Mouse (Mus musculus): ENCODE measurements around the gene Pgd. TPM values are rescaled to one million over a fixed set of nuclear protein-coding genes. Genes with fewer than 3 reads are reported as not detected.

The Pgd gene
- polyA plus RNA-seq, 1 experiment from 2014 or later = 195 TPM

GRCm38 (mm10) chr4:149166957-149167611 lies 513 bp upstream of the Pgd start:
- Histone ChIP-seq H3K9ac (peak overlapping the region; percentile 66), H3K36me3 (peaks cover 5% of the 10 kb centered on the region; the same call in 1 of the 2 replicates), H3K9me3 (no peaks in the 10 kb centered on the region), H3K27me3 (replicated peaks) (no peaks in the 10 kb centered on the region), H3K4me2 (replicated peaks) (peak overlapping the region; percentile 81), H3K4me3 (replicated peaks) (peak overlapping the region; percentile 83), H3K27ac (peak overlapping the region; percentile 84), H3K4me1 (replicated peaks) (peaks cover 15% of the 10 kb centered on the region; the same call in 1 of the 2 replicates)
- peak; percentile 22; the same call in 1 of the 2 replicates for ATAC-seq
- under 1% methylated on average over 27 of the region's 27 CpGs for WGBS

GRCm38 (mm10) chr4:149164150-149164549 lies 2.4 kb downstream of the Pgd start:
- no peak for ATAC-seq
- no peaks in the 10 kb centered on the region for H3K9me3 ChIP-seq
- no peak overlapping the region for H3K4me3 ChIP-seq (replicated peaks)
- H3K9ac ChIP-seq = no peak overlapping the region
- H3K4me1 ChIP-seq (replicated peaks) = peaks cover 9% of the 10 kb centered on the region; the same call in 1 of the 2 replicates
- peaks cover 20% of the 10 kb centered on the region for H3K36me3 ChIP-seq
- WGBS = 47% methylated on average over 5 of the region's 5 CpGs
- no peak overlapping the region for H3K27ac ChIP-seq
- H3K27me3 ChIP-seq (replicated peaks) = no peaks in the 10 kb centered on the region
- H3K4me2 ChIP-seq (replicated peaks) = 0 out of 2 replicates have a peak overlapping the region, but pooled peaks have one; percentile 81

GRCm38 (mm10) chr4:149163196-149163595 lies 3.4 kb downstream of the Pgd start:
- WGBS = 57% methylated on average over 1 of the region's 1 CpGs

GRCm38 (mm10) chr4:149161166-149161565 lies 5.4 kb downstream of the Pgd start:
- peaks cover 42% of the 10 kb centered on the region for H3K36me3 ChIP-seq
- no peak overlapping the region for H3K4me2 ChIP-seq (replicated peaks)
- no peaks in the 10 kb centered on the region for H3K9me3 ChIP-seq
- WGBS = 93% methylated on average over 6 of the region's 6 CpGs
- no peaks in the 10 kb centered on the region for H3K27me3 ChIP-seq (replicated peaks)
- no peak overlapping the region for H3K9ac ChIP-seq
- ATAC-seq = no peak
- H3K27ac ChIP-seq = no peak overlapping the region
- H3K4me1 ChIP-seq (replicated peaks) = 0 out of 2 replicates have a peak, but pooled peaks cover 9% of the 10 kb centered on the region
- H3K4me3 ChIP-seq (replicated peaks) = no peak overlapping the region

More at GRCm38 (mm10) chr4:149163196-149163595, 3.4 kb downstream of the Pgd start:
- H3K9ac ChIP-seq = no peak overlapping the region
- ATAC-seq = no peak
- H3K36me3 ChIP-seq = peaks cover 27% of the 10 kb centered on the region
- no peak overlapping the region for H3K4me3 ChIP-seq (replicated peaks)
- no peak overlapping the region for H3K27ac ChIP-seq
- 0 out of 2 replicates have a peak, but pooled peaks cover 9% of the 10 kb centered on the region for H3K4me1 ChIP-seq (replicated peaks)
- H3K4me2 ChIP-seq (replicated peaks) = no peak overlapping the region
- no peaks in the 10 kb centered on the region for H3K27me3 ChIP-seq (replicated peaks)
- H3K9me3 ChIP-seq = no peaks in the 10 kb centered on the region

- no peak overlapping the region for H3K4me2 ChIP-seq (replicated peaks)
- H3K4me3 ChIP-seq (replicated peaks) = no peak overlapping the region
- no peaks in the 10 kb centered on the region for H3K4me1 ChIP-seq (replicated peaks)
- ATAC-seq = no peak
- no peaks in the 10 kb centered on the region for H3K27me3 ChIP-seq (replicated peaks)
- H3K9me3 ChIP-seq = no peaks in the 10 kb centered on the region
- peaks cover 55% of the 10 kb centered on the region for H3K36me3 ChIP-seq
- WGBS = 89% methylated on average over 13 of the region's 13 CpGs
- H3K9ac ChIP-seq = no peak overlapping the region
- no peak overlapping the region for H3K27ac ChIP-seq
Measured at GRCm38 (mm10) chr4:149159891-149160290, 6.7 kb downstream of the Pgd start.

- 91% methylated on average over 2 of the region's 2 CpGs for WGBS
- no peaks in the 10 kb centered on the region for H3K4me1 ChIP-seq (replicated peaks)
- no peak overlapping the region for H3K4me2 ChIP-seq (replicated peaks)
- no peak overlapping the region for H3K27ac ChIP-seq
- H3K9me3 ChIP-seq = no peaks in the 10 kb centered on the region
- H3K27me3 ChIP-seq (replicated peaks) = no peaks in the 10 kb centered on the region
- no peak for ATAC-seq
- peaks cover 62% of the 10 kb centered on the region for H3K36me3 ChIP-seq
- H3K4me3 ChIP-seq (replicated peaks) = no peak overlapping the region
- no peak overlapping the region for H3K9ac ChIP-seq
Measured at GRCm38 (mm10) chr4:149159203-149159602, 7.4 kb downstream of the Pgd start.

- Histone ChIP-seq H3K27ac (no peak overlapping the region), H3K36me3 (peaks cover 75% of the 10 kb centered on the region), H3K27me3 (replicated peaks) (no peaks in the 10 kb centered on the region), H3K9me3 (no peaks in the 10 kb centered on the region), H3K9ac (no peak overlapping the region), H3K4me2 (replicated peaks) (no peak overlapping the region), H3K4me1 (replicated peaks) (no peaks in the 10 kb centered on the region), H3K4me3 (replicated peaks) (no peak overlapping the region)
- WGBS = 76% methylated on average over 8 of the region's 8 CpGs
- ATAC-seq = peak; percentile 57
Measured at GRCm38 (mm10) chr4:149157415-149157973, 9.1 kb downstream of the Pgd start.

GRCm38 (mm10) chr4:149155711-149156110 lies 10.9 kb downstream of the Pgd start:
- Histone ChIP-seq H3K4me3 (replicated peaks) (no peak overlapping the region), H3K4me1 (replicated peaks) (no peaks in the 10 kb centered on the region), H3K36me3 (peaks cover 86% of the 10 kb centered on the region), H3K27ac (no peak overlapping the region), H3K9me3 (no peaks in the 10 kb centered on the region), H3K27me3 (replicated peaks) (no peaks in the 10 kb centered on the region), H3K9ac (no peak overlapping the region), H3K4me2 (replicated peaks) (no peak overlapping the region)
- ATAC-seq = no peak
- WGBS = 87% methylated on average over 6 of the region's 6 CpGs

- no peak for ATAC-seq
- Histone ChIP-seq H3K36me3 (peaks cover 84% of the 10 kb centered on the region), H3K4me2 (replicated peaks) (no peak overlapping the region), H3K9ac (no peak overlapping the region), H3K27ac (no peak overlapping the region), H3K4me1 (replicated peaks) (no peaks in the 10 kb centered on the region), H3K9me3 (no peaks in the 10 kb centered on the region), H3K27me3 (replicated peaks) (no peaks in the 10 kb centered on the region), H3K4me3 (replicated peaks) (no peak overlapping the region)
- WGBS = 98% methylated on average over 7 of the region's 7 CpGs
Measured at GRCm38 (mm10) chr4:149154859-149155258, 11.7 kb downstream of the Pgd start.

GRCm38 (mm10) chr4:149150721-149151120 lies 15.8 kb downstream of the Pgd start:
- Histone ChIP-seq H3K27me3 (replicated peaks) (no peaks in the 10 kb centered on the region), H3K4me1 (replicated peaks) (peaks cover 6% of the 10 kb centered on the region; the same call in 1 of the 2 replicates), H3K4me2 (replicated peaks) (no peak overlapping the region), H3K36me3 (peaks cover 54% of the 10 kb centered on the region), H3K9ac (no peak overlapping the region), H3K27ac (no peak overlapping the region), H3K9me3 (no peaks in the 10 kb centered on the region), H3K4me3 (replicated peaks) (no peak overlapping the region)
- no peak for ATAC-seq
- WGBS = 92% methylated on average over 11 of the region's 11 CpGs

- no peak overlapping the region for H3K4me2 ChIP-seq (replicated peaks)
- no peak overlapping the region for H3K27ac ChIP-seq
- WGBS = 83% methylated on average over 11 of the region's 11 CpGs
- H3K36me3 ChIP-seq = peaks cover 50% of the 10 kb centered on the region
- no peaks in the 10 kb centered on the region for H3K27me3 ChIP-seq (replicated peaks)
- no peak overlapping the region for H3K9ac ChIP-seq
- H3K9me3 ChIP-seq = no peaks in the 10 kb centered on the region
- H3K4me3 ChIP-seq (replicated peaks) = no peak overlapping the region
- H3K4me1 ChIP-seq (replicated peaks) = peaks cover 6% of the 10 kb centered on the region; the same call in 1 of the 2 replicates
- ATAC-seq = no peak
Measured at GRCm38 (mm10) chr4:149150256-149150655, 16.3 kb downstream of the Pgd start.

- H3K4me2 ChIP-seq (replicated peaks) = no peak overlapping the region
- WGBS = 64% methylated on average over 7 of the region's 7 CpGs
- H3K36me3 ChIP-seq = peaks cover 43% of the 10 kb centered on the region
- no peak overlapping the region for H3K4me3 ChIP-seq (replicated peaks)
- H3K4me1 ChIP-seq (replicated peaks) = peaks cover 7% of the 10 kb centered on the region; the same call in 1 of the 2 replicates
- no peaks in the 10 kb centered on the region for H3K9me3 ChIP-seq
- no peaks in the 10 kb centered on the region for H3K27me3 ChIP-seq (replicated peaks)
- H3K27ac ChIP-seq = no peak overlapping the region
- ATAC-seq = no peak
- H3K9ac ChIP-seq = no peak overlapping the region
Measured at GRCm38 (mm10) chr4:149149611-149150010, 17.0 kb downstream of the Pgd start.
